Mouse (Mus musculus) lung, postnatal 0 days (tissue): ENCODE data around the gene Lao1. TPM values are rescaled to one million over a fixed set of nuclear protein-coding genes. Genes with fewer than 3 reads are reported as not detected.
"Not testable (repeated sequence)": the region's sequence is repeated elsewhere in the genome, so short reads cannot be mapped to it uniquely, and the experiment has no call there.

ENCODE experiments used
- ATAC-seq: fragments of 200-750 bp; cut with Nextera tagmentation; 2 replicates; pipeline ENCODE4 v1.8.0; 2017; ENCODE audit warnings: moderate library complexity
- DNase-seq: peaks from one replicate; pipeline ENCODE4 v3.0.0-alpha.2; 2016; ENCODE audit warnings: low spot score
- H3K27ac ChIP-seq: fragments of 300-500 bp; sonication (generic); 2 replicates; pipeline ENCODE4 v1.5.1; 2014; ENCODE audit warnings: antibody characterized with exemption, mild to moderate bottlenecking, low read length, mixed read lengths
- H3K27me3 ChIP-seq: fragments of 300-500 bp; sonication (generic); replicated peaks from 2 replicates; pipeline ENCODE4 v1.6.1; 2014; ENCODE audit warnings: low read length, mixed read lengths; ENCODE audit not compliant: insufficient read depth
- H3K36me3 ChIP-seq: fragments of 300-500 bp; sonication (generic); 2 replicates; pipeline ENCODE4 v1.6.1; 2014; ENCODE audit warnings: low read length, mixed read lengths; ENCODE audit not compliant: insufficient read depth
- H3K4me1 ChIP-seq: fragments of 300-500 bp; sonication (generic); 2 replicates; pipeline ENCODE4 v1.6.1; 2014; ENCODE audit warnings: antibody characterized with exemption, low read depth, low read length, mixed read lengths; ENCODE audit not compliant: insufficient read depth
- H3K4me2 ChIP-seq: fragments of 300-500 bp; sonication (generic); replicated peaks from 2 replicates; pipeline ENCODE4 v1.6.1; 2014; ENCODE audit warnings: low read depth, mild to moderate bottlenecking, low read length, moderate library complexity, mixed read lengths
- H3K4me3 ChIP-seq: fragments of 300-500 bp; sonication (generic); 2 replicates; pipeline ENCODE4 v1.5.1; 2014; ENCODE audit warnings: low read depth, low read length
- H3K9ac ChIP-seq: fragments of 300-500 bp; sonication (generic); replicated peaks from 2 replicates; pipeline ENCODE4 v1.6.1; 2014; ENCODE audit warnings: low read depth, mild to moderate bottlenecking
- H3K9me3 ChIP-seq: fragments of 300-500 bp; sonication (generic); 2 replicates; pipeline ENCODE4 v1.6.1; 2016; ENCODE audit warnings: low read length, mixed read lengths
- CTCF ChIP-seq: IDR thresholded peaks from 2 replicates; pipeline ENCODE4 v1.5.1; 2016; ENCODE audit warnings: antibody characterized with exemption, mild to moderate bottlenecking
- EP300 ChIP-seq: IDR thresholded peaks from 2 replicates; pipeline ENCODE4 v1.6.1; 2016; ENCODE audit warnings: antibody characterized with exemption, mild to moderate bottlenecking, control low read depth
- WGBS: fragments of 180-500 bp; shearing (Covaris S2); extraction: QIAGEN DNeasy Blood & Tissue Kit; methylation state at CpG from one replicate; pipeline ENCODE4 v1.1.7; 2014; 5-methylcytosine and 5-hydroxymethylcytosine counted together
- polyA plus RNA-seq: library from polyadenylated mRNA; unstranded; fragments of >200 nt; fragmentation: Nextera tagmentation; extraction: Ambion mirVana; gene quantifications from 2 replicates; pipeline ENCODE4 v1.2.1, GENCODE M21; 2015

Gene Lao1
- 0.99 TPM in 1 of 2 replicates, not detected in the other for polyA plus RNA-seq

DNA sequence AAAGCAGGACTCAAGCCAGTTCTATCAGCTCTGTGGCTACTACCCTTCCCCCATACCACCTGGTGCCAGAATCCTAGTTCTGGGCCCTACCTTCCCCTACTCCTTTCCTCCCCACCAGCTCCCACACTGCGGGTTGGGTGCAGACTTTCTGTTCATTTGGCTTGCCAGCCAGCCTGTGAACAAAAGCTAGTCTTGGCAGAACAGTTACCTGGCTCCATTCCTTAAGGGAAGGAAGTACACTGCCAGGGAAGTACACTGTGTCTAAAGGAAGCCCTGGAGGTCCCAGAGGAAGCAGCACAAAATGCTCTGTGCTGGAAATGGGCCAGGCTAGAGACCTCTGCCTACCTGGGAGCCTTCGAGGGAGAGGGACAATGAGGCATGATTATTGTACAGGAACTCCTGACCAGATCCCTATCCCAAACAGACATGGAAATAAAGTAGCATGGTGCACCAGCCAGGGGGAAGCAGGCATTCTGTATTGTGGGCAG, at the start of gene Lao1:
Gene Lao1, plus strand, starts transcription at position 438 of the 488 bp plus-strand sequence.
- TF ChIP-seq EP300 (no peak), CTCF (no peak)
- DNase-seq: no peak
- ATAC-seq: no peak

DNA sequence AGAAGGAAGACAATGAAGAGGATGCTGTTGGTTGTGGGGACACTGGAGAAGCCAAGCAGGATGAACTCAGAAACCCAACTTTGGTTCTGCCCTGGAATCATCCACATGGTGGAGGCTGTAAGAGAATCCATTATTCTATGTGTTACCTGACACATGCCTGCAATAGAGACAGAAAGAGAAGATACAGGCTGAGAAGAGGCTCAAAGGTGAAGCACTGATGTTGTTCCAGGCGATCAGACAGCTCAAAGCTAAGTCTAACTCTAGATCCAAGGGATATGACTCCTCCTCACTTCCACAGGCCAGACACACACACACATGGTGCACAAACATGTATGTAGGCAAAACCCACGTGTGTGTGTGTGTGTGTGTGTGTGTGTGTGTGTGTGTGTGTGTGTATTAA, 44.0 kb upstream of the Lao1 start, which contains the start of gene Olfr1329:
Gene Olfr1329, minus strand, starts transcription at position 101 of the 400 bp plus-strand sequence.
- WGBS: 51% methylated on average over 2 of the region's 2 CpGs
- not testable (repeated sequence) for H3K4me1 ChIP-seq, H3K36me3 ChIP-seq, ATAC-seq, H3K9me3 ChIP-seq, DNase-seq, H3K4me2 ChIP-seq, H3K27ac ChIP-seq, H3K4me3 ChIP-seq, H3K27me3 ChIP-seq, H3K9ac ChIP-seq

More for the DNA sequence above, at the start of gene Lao1:
- Histone ChIP-seq H3K4me1 (no peaks in the 10 kb centered on the region), H3K27ac (no peak within 1 kb of the TSS), H3K9me3 (no peaks in the 10 kb centered on the region), H3K27me3 (no peaks in the 10 kb centered on the region), H3K9ac (no peak within 1 kb of the TSS), H3K4me3 (no peak within 1 kb of the TSS), H3K36me3 (no peaks in the 10 kb centered on the region), H3K4me2 (no peak within 1 kb of the TSS)
- 76% methylated on average over 2 of the region's 2 CpGs for WGBS

DNA sequence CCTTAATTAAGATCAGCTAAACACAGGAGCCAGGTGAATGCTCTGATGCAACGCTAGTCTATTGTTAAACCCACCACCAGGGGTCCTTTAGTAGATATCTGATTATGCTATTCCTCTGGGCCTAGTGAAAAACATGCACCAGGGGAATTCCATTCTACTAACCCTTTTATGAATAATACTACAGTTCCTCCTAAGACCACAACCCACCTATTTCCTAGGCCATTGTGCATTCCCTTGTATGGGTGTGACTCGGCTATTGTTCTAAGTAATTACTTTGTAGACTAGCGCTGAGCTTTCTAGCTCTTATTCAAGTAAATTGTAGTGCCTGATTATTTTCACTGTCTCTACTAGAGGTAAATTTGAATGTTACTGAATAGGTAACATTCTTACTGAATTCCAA, 30.1 kb upstream of the Lao1 start:
- not testable (repeated sequence) for DNase-seq, H3K27me3 ChIP-seq, H3K4me1 ChIP-seq, H3K4me2 ChIP-seq, H3K36me3 ChIP-seq, H3K27ac ChIP-seq, H3K9me3 ChIP-seq, H3K9ac ChIP-seq, H3K4me3 ChIP-seq, ATAC-seq
- 79% methylated on average over 3 of the region's 3 CpGs for whole genome bisulfite sequencing

DNA sequence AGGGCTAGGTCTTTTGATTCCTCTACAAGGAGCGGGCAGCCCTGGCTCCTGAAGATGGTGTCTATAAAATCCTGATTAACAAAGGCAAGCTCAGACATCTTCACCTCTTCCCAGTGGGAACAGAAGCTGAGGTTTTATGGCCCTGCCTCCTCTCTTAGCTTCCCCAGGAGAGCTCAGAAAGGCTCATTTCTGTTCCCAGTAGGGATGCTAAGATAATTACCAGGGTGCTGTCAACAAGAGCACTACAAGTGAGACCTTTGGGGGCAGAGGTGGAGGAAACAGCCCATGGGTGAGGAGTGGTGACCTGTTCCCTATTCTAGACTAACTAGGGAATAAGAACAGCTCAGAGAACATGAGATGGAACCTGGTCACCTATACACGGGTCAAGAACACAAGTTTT, 22.9 kb upstream of the Lao1 start, which contains the start of gene Olfr1328:
Gene Olfr1328, minus strand, starts transcription at position 101 of the 400 bp plus-strand sequence.
- Histone ChIP-seq H3K27me3 (no peaks in the 10 kb centered on the region), H3K4me2 (no peak within 1 kb of the TSS), H3K27ac (no peak within 1 kb of the TSS), H3K36me3 (no peaks in the 10 kb centered on the region), H3K4me1 (no peaks in the 10 kb centered on the region), H3K9ac (no peak within 1 kb of the TSS), H3K4me3 (no peak within 1 kb of the TSS), H3K9me3 (no peaks in the 10 kb centered on the region)
- DNase-seq (no peak), ATAC-seq (no peak)
- 64% methylated on average over 2 of the region's 2 CpGs for WGBS
- no peak for TF ChIP-seq CTCF
- no peak for TF ChIP-seq EP300

DNA sequence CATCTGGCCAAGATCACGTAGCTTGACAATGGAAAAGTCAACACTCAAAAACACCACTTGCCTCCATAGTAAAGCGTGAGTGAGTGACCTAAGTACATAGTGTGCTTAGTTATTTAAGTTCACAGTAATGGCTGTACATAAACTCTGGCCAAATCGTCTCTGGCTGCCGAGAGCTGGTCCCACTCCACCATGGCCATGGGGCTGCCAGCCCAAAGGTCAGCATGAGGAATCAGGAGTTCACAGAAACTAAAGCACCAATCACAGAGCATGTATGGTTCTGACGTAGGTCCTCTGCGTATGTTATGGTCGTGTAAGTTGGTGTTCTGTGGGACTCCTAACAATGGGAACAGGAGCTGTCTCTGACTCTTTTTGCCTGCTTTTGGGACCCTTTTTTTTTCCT, 2.6 kb upstream of the Lao1 start:
- no peaks in the 10 kb centered on the region for H3K4me1 ChIP-seq
- WGBS: 58% methylated on average over 7 of the region's 7 CpGs
- H3K4me3 ChIP-seq: no peak overlapping the region
- H3K9ac ChIP-seq: no peak overlapping the region
- no peaks in the 10 kb centered on the region for H3K36me3 ChIP-seq
- H3K4me2 ChIP-seq: no peak overlapping the region
- no peaks in the 10 kb centered on the region for H3K9me3 ChIP-seq
- TF ChIP-seq EP300 (no peak), CTCF (no peak)
- H3K27me3 ChIP-seq: no peaks in the 10 kb centered on the region
- DNase-seq: no peak
- no peak overlapping the region for H3K27ac ChIP-seq
- ATAC-seq: no peak

GRCm38 (mm10) chr4:118967711-118968110, 6.3 kb downstream of the Lao1 start:
- no peak overlapping the region for H3K4me3 ChIP-seq
- DNase-seq: no peak

GRCm38 (mm10) chr4:118973281-118973680, 11.9 kb downstream of the Lao1 start:
- Histone ChIP-seq H3K27me3 (no peaks in the 10 kb centered on the region), H3K9ac (no peak overlapping the region), H3K4me1 (no peaks in the 10 kb centered on the region), H3K4me3 (no peak overlapping the region), H3K4me2 (no peak overlapping the region), H3K36me3 (no peaks in the 10 kb centered on the region), H3K27ac (no peak overlapping the region), H3K9me3 (no peaks in the 10 kb centered on the region)
- no peak for DNase-seq
- TF ChIP-seq CTCF (no peak), EP300 (no peak)
- no peak for ATAC-seq
- WGBS: 60% methylated on average over 2 of the region's 2 CpGs

More at GRCm38 (mm10) chr4:118967711-118968110, 6.3 kb downstream of the Lao1 start:
- 91% methylated on average over 15 of the region's 15 CpGs for WGBS
- no peak for ATAC-seq
- no peak overlapping the region for H3K27ac ChIP-seq
- H3K27me3 ChIP-seq: no peaks in the 10 kb centered on the region
- no peak for TF ChIP-seq CTCF
- H3K36me3 ChIP-seq: no peaks in the 10 kb centered on the region
- no peak overlapping the region for H3K9ac ChIP-seq
- H3K4me1 ChIP-seq: no peaks in the 10 kb centered on the region
- no peak overlapping the region for H3K4me2 ChIP-seq
- H3K9me3 ChIP-seq: no peaks in the 10 kb centered on the region
